ENCODE assay signal across 1 mouse cellular context in the genomic region with DNA sequence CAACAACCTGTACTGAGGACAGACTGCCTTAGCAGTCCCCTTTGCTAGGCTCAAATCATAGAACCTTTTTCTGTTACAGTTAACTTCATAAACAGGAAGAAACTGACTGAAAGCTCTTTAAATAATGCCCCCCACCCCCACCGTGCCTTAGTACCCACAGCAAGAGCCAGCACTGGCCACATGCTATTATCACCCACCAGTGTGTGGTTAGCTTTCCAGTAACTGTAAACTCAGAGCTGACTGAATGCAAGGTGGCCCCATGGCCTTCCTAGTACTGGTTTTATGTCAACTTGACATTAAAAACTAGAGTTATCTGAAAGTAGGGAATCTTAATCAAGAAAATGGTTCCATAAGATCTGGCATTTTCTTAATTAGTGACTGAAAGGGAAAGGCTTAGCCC.
TF ChIP-seq lines count a peak whose summit lies in the region.

No protein-coding gene starts in this region.

TF ChIP-seq in MEL, 35 proteins besides CTCF, POLR2A, EP300 and RAD21:
- no peak for TF ChIP-seq MAZ (IDR thresholded peaks at IDR 0.05; ENCODE audit: low read depth, low read length)
- peak; percentile 5; the same call in 1 of the 2 replicates for TF ChIP-seq TAL1 (IDR thresholded peaks at IDR 0.05; ENCODE audit: low read length)
- TF ChIP-seq ZMIZ1 (IDR thresholded peaks at IDR 0.05; ENCODE audit: low read depth, low read length) = no peak
- peak; percentile 66 for TF ChIP-seq MXI1 (IDR thresholded peaks at IDR 0.05; ENCODE audit: low read depth, low read length)
- no peak for TF ChIP-seq TBP (IDR thresholded peaks at IDR 0.05; ENCODE audit: low read depth, low read length)
- peak; percentile 72 for TF ChIP-seq ETS1 (IDR thresholded peaks at IDR 0.05; ENCODE audit: low read depth, low read length)
- TF ChIP-seq MYC (IDR thresholded peaks at IDR 0.05; ENCODE audit: low read depth, low read length) = 0 out of 2 replicates have a peak, but pooled peaks have one; percentile 27
- TF ChIP-seq GATA1 (IDR thresholded peaks at IDR 0.05; ENCODE audit: low read depth, low read length) = no peak; the same call in 1 of the 2 replicates
- no peak for TF ChIP-seq USF2 (IDR thresholded peaks at IDR 0.05; ENCODE audit: borderline replicate concordance in 1 of 2, insufficient read depth in 1 of 2, low read depth in 1 of 2, low read length in 2 of 2)
- TF ChIP-seq MYB (IDR thresholded peaks at IDR 0.05; ENCODE audit: low read depth, low read length) = peak; percentile 79
- peak; percentile 64 for TF ChIP-seq SIN3A (IDR thresholded peaks at IDR 0.05; ENCODE audit: low read length)
- no peak for TF ChIP-seq ZKSCAN1 (IDR thresholded peaks at IDR 0.05; ENCODE audit: low read depth, low read length)
- peak; percentile 45; the same call in 1 of the 2 replicates for TF ChIP-seq MAFK (IDR thresholded peaks at IDR 0.05; ENCODE audit: borderline replicate concordance, low read depth, low read length)
- TF ChIP-seq TCF12 (IDR thresholded peaks at IDR 0.05; ENCODE audit: low read depth, low read length) = peak; percentile 16; the same call in 1 of the 2 replicates
- TF ChIP-seq CHD2 (IDR thresholded peaks at IDR 0.05; ENCODE audit: low read length) = no peak
- TF ChIP-seq UBTF (IDR thresholded peaks at IDR 0.05; ENCODE audit: borderline replicate concordance, insufficient read depth, low read depth, low read length) = no peak
- TF ChIP-seq MAX (IDR thresholded peaks at IDR 0.05; ENCODE audit: low read length) = peak; percentile 61
TF ChIP-seq in MEL: peak in this region for 9.
